Mouse (Mus musculus) kidney, postnatal 0 days (tissue): ENCODE data around the gene Pomgnt1. TPM values are rescaled to one million over a fixed set of nuclear protein-coding genes. Genes with fewer than 3 reads are reported as not detected.

ENCODE experiments used
- ATAC-seq: fragments of 200-750 bp; cut with Nextera tagmentation; replicated peaks from 2 replicates; pipeline ENCODE4 v1.8.0; 2017; ENCODE audit warnings: low read depth, moderate number of reproducible peaks, moderate TSS enrichment, moderate library complexity; ENCODE audit not compliant: low FRiP score
- DNase-seq: peaks from one replicate; pipeline ENCODE4 v3.0.0-alpha.2; 2016; ENCODE audit warnings: low spot score
- H3K27ac ChIP-seq: fragments of 300-500 bp; sonication (generic); 2 replicates; pipeline ENCODE4 v1.5.1; 2014; ENCODE audit warnings: mild to moderate bottlenecking
- H3K27me3 ChIP-seq: fragments of 300-500 bp; sonication (generic); 2 replicates; pipeline ENCODE4 v1.6.1; 2014; ENCODE audit warnings: low read length, mixed read lengths; ENCODE audit not compliant: insufficient read depth
- H3K36me3 ChIP-seq: fragments of 300-500 bp; sonication (generic); 2 replicates; pipeline ENCODE4 v1.6.1; 2014; ENCODE audit warnings: low read length, mixed read lengths; ENCODE audit not compliant: insufficient read depth
- H3K4me1 ChIP-seq: fragments of 300-500 bp; sonication (generic); replicated peaks from 2 replicates; pipeline ENCODE4 v1.6.1; 2014; ENCODE audit warnings: antibody characterized with exemption, low read length, mixed read lengths; ENCODE audit not compliant: insufficient read depth
- H3K4me2 ChIP-seq: fragments of 300-500 bp; sonication (generic); 2 replicates; pipeline ENCODE4 v1.6.1; 2014; ENCODE audit warnings: mild to moderate bottlenecking, low read length, moderate library complexity, mixed read lengths
- H3K4me3 ChIP-seq: fragments of 300-500 bp; sonication (generic); replicated peaks from 2 replicates; pipeline ENCODE4 v1.5.1; 2014; ENCODE audit warnings: low read depth, low read length
- H3K9ac ChIP-seq: fragments of 300-500 bp; sonication (generic); 2 replicates; pipeline ENCODE4 v1.6.1; 2014; ENCODE audit warnings: low read depth, low read length
- H3K9me3 ChIP-seq: fragments of 300-500 bp; sonication (generic); replicated peaks from 2 replicates; pipeline ENCODE4 v1.6.1; 2016; ENCODE audit warnings: low read length, inconsistent platforms, mixed read lengths
- CTCF ChIP-seq: IDR thresholded peaks from 2 replicates; pipeline ENCODE4 v1.5.1; 2016; ENCODE audit warnings: antibody characterized with exemption, low read depth, mild to moderate bottlenecking, moderate library complexity
- WGBS: fragments of 180-500 bp; shearing (Covaris S2); extraction: QIAGEN DNeasy Blood & Tissue Kit; methylation state at CpG from one replicate; pipeline ENCODE4 v1.1.7; 2014; 5-methylcytosine and 5-hydroxymethylcytosine counted together
- polyA plus RNA-seq: library from polyadenylated mRNA; unstranded; fragments of >200 nt; fragmentation: Nextera tagmentation; extraction: Ambion mirVana; gene quantifications from 2 replicates; pipeline ENCODE4 v1.2.1, GENCODE M21; 2015

Pomgnt1 gene
- polyA plus RNA-seq, 1 experiment from 2014 or later: 52.2 TPM

DNA sequence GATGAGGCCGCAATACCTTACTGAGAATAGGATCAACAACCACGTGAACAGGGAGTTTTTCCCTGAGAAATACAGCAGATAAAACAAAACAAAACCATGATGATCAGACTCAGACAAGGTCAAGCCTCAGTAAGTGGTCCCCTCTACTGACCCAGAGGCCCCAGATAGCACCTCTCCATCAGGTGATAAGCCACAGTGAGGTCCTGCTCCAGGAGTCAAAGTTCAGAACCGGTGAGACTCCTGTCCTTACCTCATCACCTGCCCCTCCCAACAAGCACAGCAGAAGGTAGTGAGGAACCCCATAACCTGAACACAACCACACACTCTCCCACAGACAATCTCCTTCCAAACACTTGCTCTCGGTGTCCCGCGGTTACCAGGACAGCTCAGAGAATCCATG lies 12.9 kb upstream of the Pomgnt1 start:
- ATAC-seq (no peak), DNase-seq (no peak)
- Histone ChIP-seq H3K27me3 (no peaks in the 10 kb centered on the region), H3K4me2 (no peak overlapping the region), H3K9ac (no peak overlapping the region), H3K9me3 (no peaks in the 10 kb centered on the region), H3K4me3 (no peak overlapping the region), H3K4me1 (no peaks in the 10 kb centered on the region), H3K27ac (no peak overlapping the region), H3K36me3 (0 out of 2 replicates have a peak, but pooled peaks cover 8% of the 10 kb centered on the region)
- WGBS: 92% methylated on average over 6 of the region's 6 CpGs
- no peak for TF ChIP-seq CTCF

- no peaks in the 10 kb centered on the region for H3K4me1 ChIP-seq
- 86% methylated on average over 2 of the region's 2 CpGs for WGBS
- H3K9me3 ChIP-seq: no peaks in the 10 kb centered on the region
- no peak for ATAC-seq
- H3K27me3 ChIP-seq: no peaks in the 10 kb centered on the region
- no peak for TF ChIP-seq CTCF
- H3K36me3 ChIP-seq: 0 out of 2 replicates have a peak, but pooled peaks cover 8% of the 10 kb centered on the region
- no peak overlapping the region for H3K4me3 ChIP-seq
- no peak overlapping the region for H3K4me2 ChIP-seq
- H3K27ac ChIP-seq: no peak overlapping the region
- no peak for DNase-seq
- no peak overlapping the region for H3K9ac ChIP-seq
Observed at GRCm38 (mm10) chr4:116111486-116111885, 12.2 kb upstream of the Pomgnt1 start.

GRCm38 (mm10) chr4:116122762-116123161 lies 878 bp upstream of the Pomgnt1 start:
- ATAC-seq (no peak), DNase-seq (no peak)
- 0% methylated on average over 1 of the region's 1 CpGs for WGBS
- H3K9me3 ChIP-seq: no peaks in the 10 kb centered on the region
- no peaks in the 10 kb centered on the region for H3K27me3 ChIP-seq
- peak overlapping the region; percentile 61 for H3K9ac ChIP-seq
- no peak overlapping the region for H3K27ac ChIP-seq
- 0 out of 2 replicates have a peak, but pooled peaks cover 6% of the 10 kb centered on the region for H3K4me1 ChIP-seq
- no peak for TF ChIP-seq CTCF
- H3K36me3 ChIP-seq: no peaks in the 10 kb centered on the region
- peak overlapping the region; percentile 66 for H3K4me2 ChIP-seq
- peak overlapping the region; percentile 47 for H3K4me3 ChIP-seq

GRCm38 (mm10) chr4:116125803-116126386 lies 2.3 kb downstream of the Pomgnt1 start:
- H3K36me3 ChIP-seq: no peaks in the 10 kb centered on the region
- H3K4me3 ChIP-seq: no peak overlapping the region
- no peak for TF ChIP-seq CTCF
- no peak overlapping the region for H3K9ac ChIP-seq
- no peak overlapping the region for H3K4me2 ChIP-seq
- 92% methylated on average over 4 of the region's 4 CpGs for WGBS
- H3K27me3 ChIP-seq: no peaks in the 10 kb centered on the region
- H3K27ac ChIP-seq: no peak overlapping the region
- H3K9me3 ChIP-seq: no peaks in the 10 kb centered on the region
- ATAC-seq (no peak), DNase-seq (no peak)
- H3K4me1 ChIP-seq: 0 out of 2 replicates have a peak, but pooled peaks cover 6% of the 10 kb centered on the region

DNA sequence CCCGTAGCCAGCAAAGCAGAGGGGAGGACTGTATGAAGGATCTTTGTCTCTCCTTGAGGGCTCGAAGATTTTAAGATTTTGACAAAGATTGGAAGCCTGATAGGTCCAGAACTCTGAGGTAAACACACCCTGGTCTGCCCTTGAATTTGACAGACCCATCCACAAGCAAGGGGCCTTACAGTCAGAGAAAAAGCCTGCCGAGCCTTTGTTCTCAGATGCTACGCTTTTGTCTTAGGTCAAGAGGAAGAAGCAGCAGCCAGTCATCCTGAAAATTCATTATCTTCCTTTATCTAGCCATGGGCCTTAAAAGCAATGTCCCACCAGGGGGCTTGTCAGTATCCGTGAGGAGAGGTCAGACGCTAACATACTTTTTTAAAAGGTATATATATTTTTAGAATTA lies 4.3 kb downstream of the Pomgnt1 start:
- ATAC-seq: no peak
- no peak overlapping the region for H3K4me3 ChIP-seq
- H3K27me3 ChIP-seq: no peaks in the 10 kb centered on the region
- no peak for TF ChIP-seq CTCF
- H3K4me2 ChIP-seq: no peak overlapping the region
- H3K27ac ChIP-seq: no peak overlapping the region
- H3K36me3 ChIP-seq: no peaks in the 10 kb centered on the region
- H3K4me1 ChIP-seq: 0 out of 2 replicates have a peak, but pooled peaks cover 3% of the 10 kb centered on the region
- no peaks in the 10 kb centered on the region for H3K9me3 ChIP-seq
- DNase-seq: no peak
- H3K9ac ChIP-seq: no peak overlapping the region
- WGBS: 74% methylated on average over 6 of the region's 6 CpGs

DNA sequence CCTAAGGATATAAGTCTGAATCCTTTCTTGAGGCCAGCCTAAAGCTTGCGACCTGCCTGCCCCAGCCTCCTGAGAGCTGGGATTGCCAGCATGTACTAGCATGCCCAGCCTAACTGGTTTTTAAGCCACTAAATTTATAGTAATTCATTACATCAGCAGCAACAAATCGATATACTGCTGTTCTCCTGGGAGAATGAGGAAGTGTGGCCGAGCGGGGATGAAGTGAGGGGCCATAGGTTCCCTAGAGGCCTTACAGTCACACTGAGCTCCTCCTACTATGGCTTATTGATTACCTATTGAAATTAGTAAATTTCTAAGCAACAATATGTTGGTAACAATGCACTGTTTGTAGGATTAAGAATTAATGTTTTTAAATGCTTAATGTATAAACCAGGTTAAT lies 9.5 kb downstream of the Pomgnt1 start:
- H3K4me2 ChIP-seq: no peak overlapping the region
- H3K27me3 ChIP-seq: no peaks in the 10 kb centered on the region
- H3K9ac ChIP-seq: no peak overlapping the region
- H3K36me3 ChIP-seq: no peaks in the 10 kb centered on the region
- WGBS: 69% methylated on average over 4 of the region's 4 CpGs
- no peaks in the 10 kb centered on the region for H3K9me3 ChIP-seq
- TF ChIP-seq CTCF: no peak
- no peaks in the 10 kb centered on the region for H3K4me1 ChIP-seq
- no peak overlapping the region for H3K27ac ChIP-seq
- H3K4me3 ChIP-seq: no peak overlapping the region
- no peak for DNase-seq
- ATAC-seq: no peak

DNA sequence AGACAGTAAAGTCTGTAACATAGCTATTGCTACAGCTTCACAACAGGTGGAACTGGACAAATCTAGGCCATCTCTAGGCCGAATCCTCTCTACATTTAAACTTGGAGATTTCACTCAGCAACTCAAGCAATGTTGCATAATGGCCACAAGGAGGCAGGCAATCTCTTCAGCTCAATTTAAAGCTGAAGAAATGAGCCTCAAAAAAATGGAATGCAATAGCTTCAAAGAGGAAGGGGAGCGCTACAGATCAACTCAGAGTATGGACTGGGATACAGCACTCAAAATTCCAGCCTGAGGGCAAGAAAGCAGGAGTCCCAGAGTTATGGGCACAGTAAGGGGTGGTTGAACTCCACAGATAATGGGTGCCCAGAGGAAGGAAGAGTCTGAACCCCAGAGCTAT lies 11.3 kb downstream of the Pomgnt1 start:
- H3K27ac ChIP-seq: no peak overlapping the region
- no peak for ATAC-seq

More for the DNA sequence above, 11.3 kb downstream of the Pomgnt1 start:
- no peaks in the 10 kb centered on the region for H3K4me1 ChIP-seq
- no peak overlapping the region for H3K4me2 ChIP-seq
- TF ChIP-seq CTCF: peak; percentile 91
- no peak overlapping the region for H3K9ac ChIP-seq
- peak; percentile 86 for DNase-seq
- no peaks in the 10 kb centered on the region for H3K27me3 ChIP-seq
- WGBS: 25% methylated on average over 2 of the region's 2 CpGs
- H3K36me3 ChIP-seq: no peaks in the 10 kb centered on the region
- H3K9me3 ChIP-seq: no peaks in the 10 kb centered on the region
- H3K4me3 ChIP-seq: no peak overlapping the region
